ENCODE assay signal across 8 mouse cellular contexts in the genomic region with DNA sequence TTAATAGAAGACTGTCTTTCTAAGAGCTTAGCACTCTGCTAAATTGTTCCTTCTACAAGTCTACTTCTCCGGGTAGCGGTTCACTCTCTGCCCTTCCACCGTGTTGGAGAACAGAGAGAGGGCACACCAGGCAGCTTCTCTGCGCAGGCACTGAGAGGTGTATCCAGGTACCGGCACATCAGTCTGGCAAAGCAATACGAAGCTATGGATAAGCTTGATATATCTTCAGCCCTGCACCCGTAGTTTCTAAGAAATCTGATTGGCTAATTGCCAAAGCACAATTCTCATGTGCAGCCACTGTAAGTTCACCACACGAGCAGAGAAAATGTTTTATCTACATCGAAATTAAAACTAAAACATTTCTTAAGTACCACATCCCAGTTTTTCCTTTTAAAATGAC. TPM values are rescaled to one million over a fixed set of nuclear protein-coding genes. Genes with fewer than 3 reads are reported as not detected.
A peak's percentile ranks its signal among the peaks of the same experiment; 100 is the strongest.
DNase-seq lines count a peak whose midpoint lies in the region; ATAC-seq and TF ChIP-seq lines count a peak whose summit lies in the region.

No protein-coding gene starts in this region.

- no peaks in the 10 kb centered on the region for H3K9me3 ChIP-seq in lung, embryonic 14.5 days (ENCODE audit: low read depth, low read length)
- H3K9me3 ChIP-seq in hindbrain, embryonic 10.5 days: no peaks in the 10 kb centered on the region
- H3K9me3 ChIP-seq in liver, embryonic 11.5 days (ENCODE audit: control insufficient read depth, low read length): no peaks in the 10 kb centered on the region

- no peaks in the 10 kb centered on the region for H3K27me3 ChIP-seq in lung, embryonic 14.5 days (ENCODE audit: insufficient read depth, low read length)
- peaks cover 20% of the 10 kb centered on the region for H3K27me3 ChIP-seq in hindbrain, embryonic 10.5 days (ENCODE audit: insufficient read depth, poor library complexity, severe bottlenecking)
- H3K27me3 ChIP-seq in liver, embryonic 11.5 days (replicated peaks; ENCODE audit: control insufficient read depth, insufficient read depth, low read length): no peaks in the 10 kb centered on the region

- 31% methylated on average over 9 of the region's 9 CpGs for WGBS in lung, embryonic 14.5 days
- WGBS in hindbrain, embryonic 10.5 days: 80% methylated on average over 9 of the region's 9 CpGs
- 57% methylated on average over 9 of the region's 9 CpGs for WGBS in liver, embryonic 11.5 days
- WGBS in olfactory bulb, adult 2 months: 39% methylated on average over 9 of the region's 9 CpGs

- no peaks in the 10 kb centered on the region for H3K36me3 ChIP-seq in lung, embryonic 14.5 days (ENCODE audit: insufficient read depth)
- 0 out of 2 replicates have a peak, but pooled peaks cover 3% of the 10 kb centered on the region for H3K36me3 ChIP-seq in hindbrain, embryonic 10.5 days
- no peaks in the 10 kb centered on the region for H3K36me3 ChIP-seq in liver, embryonic 11.5 days (ENCODE audit: control insufficient read depth, insufficient read depth, low read length)

- H3K9ac ChIP-seq in lung, embryonic 14.5 days: peak overlapping the region; percentile 27; the same call in 1 of the 2 replicates
- H3K9ac ChIP-seq in liver, embryonic 11.5 days (ENCODE audit: low read depth, low read length): no peak overlapping the region

- no peak overlapping the region for H3K27ac ChIP-seq in lung, embryonic 14.5 days (ENCODE audit: low read depth)
- no peak overlapping the region for H3K27ac ChIP-seq in hindbrain, embryonic 10.5 days
- no peak overlapping the region for H3K27ac ChIP-seq in liver, embryonic 11.5 days (ENCODE audit: low read depth, low read length)
- no peak overlapping the region for H3K27ac ChIP-seq in olfactory bulb, adult 2 months (ENCODE audit: insufficient read depth, low read depth, low read length)

- no peak for TF ChIP-seq POLR2A in olfactory bulb, adult 2 months (IDR thresholded peaks at IDR 0.05; ENCODE audit: insufficient read depth, low read depth, low read length)

- TF ChIP-seq CTCF in lung, embryonic 14.5 days (IDR thresholded peaks at IDR 0.05; ENCODE audit: low read depth): no peak
- no peak for TF ChIP-seq CTCF in olfactory bulb, adult 2 months (IDR thresholded peaks at IDR 0.05; ENCODE audit: insufficient read depth, low read depth, low read length)

- H3K4me2 ChIP-seq in lung, embryonic 14.5 days: peak overlapping the region; percentile 82
- peak overlapping the region; percentile 43 for H3K4me2 ChIP-seq in liver, embryonic 11.5 days

- peak; percentile 71 for DNase-seq in lung, embryonic 14.5 days
- no peak for DNase-seq in lung, postnatal 10 days
- no peak for DNase-seq in hindbrain, embryonic 10.5 days (ENCODE audit: low spot score)
- no peak for DNase-seq in liver, embryonic 11.5 days (ENCODE audit: low spot score)
- DNase-seq in frontal cortex, postnatal 10 days (ENCODE audit: low spot score in 2 of 2): no peak
- no peak for DNase-seq in layer of hippocampus, postnatal 25 days (ENCODE audit: extremely low spot score in 1 of 2, low spot score in 1 of 2)
- no peak for DNase-seq in urinary bladder, postnatal 10 days (ENCODE audit: low spot score)

- peak overlapping the region; percentile 83 for H3K4me3 ChIP-seq in lung, embryonic 14.5 days (ENCODE audit: low read depth, low read length)
- H3K4me3 ChIP-seq in hindbrain, embryonic 10.5 days: peak overlapping the region; percentile 88
- H3K4me3 ChIP-seq in liver, embryonic 11.5 days (ENCODE audit: low read depth, low read length): no peak overlapping the region
- H3K4me3 ChIP-seq in olfactory bulb, adult 2 months (ENCODE audit: insufficient read depth, low read depth, low read length): peak overlapping the region; percentile 10; the same call in 1 of the 2 replicates

- ATAC-seq in lung, embryonic 14.5 days (ENCODE audit: insufficient read depth): no peak
- ATAC-seq in liver, embryonic 11.5 days (replicated peaks; ENCODE audit: low FRiP score): no peak

- H3K4me1 ChIP-seq in lung, embryonic 14.5 days (ENCODE audit: insufficient read depth): peaks cover 11% of the 10 kb centered on the region
- H3K4me1 ChIP-seq in hindbrain, embryonic 10.5 days (replicated peaks): peaks cover 25% of the 10 kb centered on the region
- peaks cover 31% of the 10 kb centered on the region for H3K4me1 ChIP-seq in liver, embryonic 11.5 days (replicated peaks; ENCODE audit: control insufficient read depth, insufficient read depth, low read length)
- peaks cover 7% of the 10 kb centered on the region; the same call in 1 of the 2 replicates for H3K4me1 ChIP-seq in olfactory bulb, adult 2 months (ENCODE audit: control insufficient read depth, insufficient read depth, low read length)

RNA-seq across cellular contexts. Expression of a gene that starts 2.2 kb away (rescaled TPM):
- polyA plus RNA-seq in lung, embryonic 14.5 days (2014; fragmentation: Nextera tagmentation; extraction: Ambion mirVana): 52.4 and 52.6 TPM in 2 replicates
- polyA plus RNA-seq in hindbrain, embryonic 10.5 days (2016; fragmentation: Nextera tagmentation; extraction: Ambion mirVana): 34.4 and 42.7 TPM in 2 replicates
- 21.8 and 24.8 TPM in 2 replicates for polyA plus RNA-seq in liver, embryonic 11.5 days (2014; fragmentation: Nextera tagmentation; extraction: Ambion mirVana)
- not detected in 2 replicates for polyA plus RNA-seq in olfactory bulb, adult 2 months (2012; ENCODE audit: insufficient read depth, insufficient read length, low replicate concordance, missing spikeins)
- total RNA-seq in layer of hippocampus, postnatal 25 days (2021): 10 to 100 TPM; 13.1 to 14.7 TPM

RNA-seq across cellular contexts. Expression of a gene that starts 33.3 kb away (rescaled TPM):
- 8.0 and 8.9 TPM in 2 replicates for polyA plus RNA-seq in lung, embryonic 14.5 days (2014; fragmentation: Nextera tagmentation; extraction: Ambion mirVana)
- polyA plus RNA-seq in hindbrain, embryonic 10.5 days (2016; fragmentation: Nextera tagmentation; extraction: Ambion mirVana): 4.6 and 5.1 TPM in 2 replicates
- 7.5 and 10.3 TPM in 2 replicates for polyA plus RNA-seq in liver, embryonic 11.5 days (2014; fragmentation: Nextera tagmentation; extraction: Ambion mirVana)
- not detected in 2 replicates for polyA plus RNA-seq in olfactory bulb, adult 2 months (2012; ENCODE audit: insufficient read depth, insufficient read length, low replicate concordance, missing spikeins)
- total RNA-seq in layer of hippocampus, postnatal 25 days (2021): 10 to 100 TPM; 12.5 to 14.8 TPM
